Mouse (Mus musculus): ENCODE results near the gene Dzank1. TPM values are rescaled to one million over a fixed set of nuclear protein-coding genes. Genes with fewer than 3 reads are reported as not detected.

The Dzank1 gene
- total and polyA plus RNA-seq, 3 experiments = 0.08 to 0.35 TPM; not detected in 1

DNA sequence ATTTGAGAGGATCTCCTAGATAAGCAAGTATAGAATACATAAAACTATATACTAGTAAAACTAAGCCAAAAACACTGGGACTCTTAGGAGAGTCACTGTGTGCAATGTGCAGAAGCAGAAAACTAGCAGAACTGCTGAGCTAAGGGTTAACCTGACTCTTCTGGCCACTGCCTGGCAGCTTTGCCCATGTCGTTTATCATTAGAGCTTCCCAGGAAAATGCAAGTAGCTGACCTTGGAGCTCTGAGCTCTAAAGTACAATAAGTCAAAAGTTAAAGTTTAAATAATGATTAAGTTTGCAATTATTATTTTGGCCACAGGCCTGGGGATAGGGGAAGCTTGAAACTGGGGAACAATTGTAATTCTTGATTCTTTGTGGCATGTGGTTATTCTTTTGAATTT is 18.3 kb upstream of the Dzank1 start:
- Histone ChIP-seq H3K27me3 (ENCODE audit: control insufficient read depth in 1 of 2, insufficient read depth in 2 of 2, low read length in 2 of 2) (no peaks in the 10 kb centered on the region), H3K4me3 (ENCODE audit: control insufficient read depth in 1 of 2, insufficient read depth in 1 of 2, low read depth in 2 of 2, low read length in 2 of 2) (no peak overlapping the region), H3K4me1 (ENCODE audit: control insufficient read depth in 1 of 2, insufficient read depth in 2 of 2, low read length in 2 of 2) (peaks cover 0 to 6% of the 10 kb centered on the region in 2 experiments; a peak in 3 of 4 replicates), H3K36me3 (ENCODE audit: control insufficient read depth in 1 of 2, insufficient read depth in 2 of 2, low read length in 2 of 2) (peaks cover 0 to 12% of the 10 kb centered on the region in 2 experiments; a peak in 3 of 4 replicates), H3K9ac (ENCODE audit: control insufficient read depth, low read depth, low read length, poor library complexity, severe bottlenecking) (no peak overlapping the region), H3K79me2 (ENCODE audit: control insufficient read depth, insufficient read depth, low read length, poor library complexity) (no peaks in the 10 kb centered on the region), H3K9me3 (replicated peaks; ENCODE audit: insufficient read depth, low read length) (no peaks in the 10 kb centered on the region), H3K27ac (ENCODE audit: control insufficient read depth, low read depth, low read length) (no peak overlapping the region)
- no peak for DNase-seq (ENCODE audit: low read depth, low spot score)
- TF ChIP-seq ZKSCAN1 (IDR thresholded peaks at IDR 0.05; ENCODE audit: low read depth, low read length) = no peak
- no peak for TF ChIP-seq GABPA (IDR thresholded peaks at IDR 0.05; ENCODE audit: low read depth, low read length)
- no peak for TF ChIP-seq TBP (IDR thresholded peaks at IDR 0.05; ENCODE audit: low read depth, low read length)
- TF ChIP-seq ELF1 (IDR thresholded peaks at IDR 0.05; ENCODE audit: low read depth, low read length) = no peak
- TF ChIP-seq HCFC1 (IDR thresholded peaks at IDR 0.05; ENCODE audit: low read depth, low read length) = no peak
- TF ChIP-seq SIN3A (IDR thresholded peaks at IDR 0.05; ENCODE audit: low read length) = no peak

DNA sequence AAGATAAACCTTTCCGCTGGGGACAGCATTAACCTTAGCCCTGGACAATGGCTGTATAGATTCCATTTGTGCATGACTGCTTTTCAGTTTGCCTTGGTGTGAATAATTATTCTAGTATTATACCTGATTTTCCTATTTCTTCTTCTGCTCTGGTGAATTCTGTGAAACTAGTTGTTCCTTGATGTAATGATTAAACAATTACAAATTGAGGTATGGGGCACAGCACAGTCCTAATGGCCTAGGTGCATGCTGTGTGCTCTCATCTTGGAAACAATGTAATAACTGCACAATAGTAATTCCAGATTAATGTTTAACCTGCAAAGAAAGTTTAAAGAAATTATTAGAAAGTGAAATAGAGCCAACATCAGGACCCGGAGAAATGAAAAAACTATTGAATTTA is 17.8 kb upstream of the Dzank1 start:
- Histone ChIP-seq H3K27me3 (ENCODE audit: control insufficient read depth in 1 of 2, insufficient read depth in 2 of 2, low read length in 2 of 2) (no peaks in the 10 kb centered on the region), H3K4me1 (ENCODE audit: control insufficient read depth in 1 of 2, insufficient read depth in 2 of 2, low read length in 2 of 2) (peaks cover 0 to 6% of the 10 kb centered on the region in 2 experiments; a peak in 3 of 4 replicates), H3K79me2 (ENCODE audit: control insufficient read depth, insufficient read depth, low read length, poor library complexity) (no peaks in the 10 kb centered on the region), H3K9ac (ENCODE audit: control insufficient read depth, low read depth, low read length, poor library complexity, severe bottlenecking) (no peak overlapping the region), H3K27ac (ENCODE audit: control insufficient read depth, low read depth, low read length) (no peak overlapping the region), H3K4me3 (ENCODE audit: control insufficient read depth in 1 of 2, insufficient read depth in 1 of 2, low read depth in 2 of 2, low read length in 2 of 2) (no peak overlapping the region), H3K36me3 (ENCODE audit: control insufficient read depth in 1 of 2, insufficient read depth in 2 of 2, low read length in 2 of 2) (peaks cover 0 to 12% of the 10 kb centered on the region in 2 experiments; a peak in 3 of 4 replicates), H3K9me3 (replicated peaks; ENCODE audit: insufficient read depth, low read length) (no peaks in the 10 kb centered on the region)
- TF ChIP-seq BHLHE40 (IDR thresholded peaks at IDR 0.05; ENCODE audit: borderline replicate concordance, low read depth, low read length) (no peak), SIN3A (IDR thresholded peaks at IDR 0.05; ENCODE audit: low read length) (no peak), MEF2A (IDR thresholded peaks at IDR 0.05; ENCODE audit: extremely low read depth, insufficient replicate concordance, low read depth, low read length, poor library complexity, severe bottlenecking) (no peak), CHD2 (IDR thresholded peaks at IDR 0.05; ENCODE audit: low read length) (no peak), RCOR1 (IDR thresholded peaks at IDR 0.05; ENCODE audit: low read depth, low read length) (no peak), GATA1 (IDR thresholded peaks at IDR 0.05; ENCODE audit: low read depth, low read length) (no peak), UBTF (IDR thresholded peaks at IDR 0.05; ENCODE audit: borderline replicate concordance, insufficient read depth, low read depth, low read length) (no peak), ZC3H11A (IDR thresholded peaks at IDR 0.05; ENCODE audit: low read depth, low read length) (no peak)
- no peak for DNase-seq (ENCODE audit: low read depth, low spot score)

DNA sequence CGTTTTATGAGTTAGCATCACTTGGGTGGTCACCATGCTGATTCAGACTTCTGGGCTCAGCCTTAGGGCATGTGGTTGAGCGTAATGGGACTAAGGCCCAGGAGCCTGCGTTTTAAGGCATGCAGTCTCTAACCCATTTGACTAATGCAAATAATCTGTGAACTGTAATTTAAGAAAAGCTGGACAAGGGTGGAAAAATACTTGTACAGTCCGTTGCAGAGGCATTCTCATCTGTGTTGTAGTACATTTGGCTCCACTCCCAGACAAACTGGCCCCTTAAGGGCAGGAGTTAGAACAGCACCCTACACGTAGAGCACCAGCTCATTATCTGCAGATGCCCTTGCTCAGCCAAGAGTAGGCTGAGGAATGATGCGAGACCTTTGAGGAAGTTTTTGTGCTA is 17.4 kb upstream of the Dzank1 start:
- no peak overlapping the region for H3K9ac ChIP-seq (ENCODE audit: control insufficient read depth, low read depth, low read length, poor library complexity, severe bottlenecking)
- peaks cover 0 to 12% of the 10 kb centered on the region in 2 experiments; a peak in 3 of 4 replicates for H3K36me3 ChIP-seq (ENCODE audit: control insufficient read depth in 1 of 2, insufficient read depth in 2 of 2, low read length in 2 of 2)
- no peak overlapping the region for H3K4me3 ChIP-seq (ENCODE audit: control insufficient read depth in 1 of 2, insufficient read depth in 1 of 2, low read depth in 2 of 2, low read length in 2 of 2)
- no peaks in the 10 kb centered on the region for H3K27me3 ChIP-seq (ENCODE audit: control insufficient read depth in 1 of 2, insufficient read depth in 2 of 2, low read length in 2 of 2)
- H3K9me3 ChIP-seq (replicated peaks; ENCODE audit: insufficient read depth, low read length) = no peaks in the 10 kb centered on the region
- peaks cover 0 to 6% of the 10 kb centered on the region in 2 experiments; a peak in 3 of 4 replicates for H3K4me1 ChIP-seq (ENCODE audit: control insufficient read depth in 1 of 2, insufficient read depth in 2 of 2, low read length in 2 of 2)
- no peaks in the 10 kb centered on the region for H3K79me2 ChIP-seq (ENCODE audit: control insufficient read depth, insufficient read depth, low read length, poor library complexity)
- TF ChIP-seq MYC (IDR thresholded peaks at IDR 0.05; ENCODE audit: low read depth, low read length) (no peak), MAFK (IDR thresholded peaks at IDR 0.05; ENCODE audit: borderline replicate concordance, low read depth, low read length) (no peak), MEF2A (IDR thresholded peaks at IDR 0.05; ENCODE audit: extremely low read depth, insufficient replicate concordance, low read depth, low read length, poor library complexity, severe bottlenecking) (no peak), HCFC1 (IDR thresholded peaks at IDR 0.05; ENCODE audit: low read depth, low read length) (no peak), TAL1 (IDR thresholded peaks at IDR 0.05; ENCODE audit: low read length) (no peak), MAX (IDR thresholded peaks at IDR 0.05; ENCODE audit: low read length) (no peak), EP300 (IDR thresholded peaks at IDR 0.05; ENCODE audit: low read depth in 1 of 2, low read length in 2 of 2) (no peak), SMC3 (IDR thresholded peaks at IDR 0.05; ENCODE audit: low read depth, low read length) (no peak), USF2 (IDR thresholded peaks at IDR 0.05; ENCODE audit: borderline replicate concordance in 1 of 2, insufficient read depth in 1 of 2, low read depth in 1 of 2, low read length in 2 of 2) (no peak), MXI1 (IDR thresholded peaks at IDR 0.05; ENCODE audit: low read depth, low read length) (0 out of 2 replicates have a peak, but pooled peaks have one; percentile 24), GATA1 (IDR thresholded peaks at IDR 0.05; ENCODE audit: low read depth, low read length) (peak; percentile 46)
- peak; percentile 74 for DNase-seq (ENCODE audit: low read depth, low spot score)
- no peak overlapping the region for H3K27ac ChIP-seq (ENCODE audit: control insufficient read depth, low read depth, low read length)
